Mouse (Mus musculus) hindbrain, embryonic 10.5 days (tissue): ENCODE data around the gene Rfpl4. TPM values are rescaled to one million over a fixed set of nuclear protein-coding genes. Genes with fewer than 3 reads are reported as not detected.

Source experiments
- DNase-seq: peaks from one replicate; pipeline ENCODE4 v3.0.0-alpha.2; 2017; ENCODE audit warnings: low spot score
- H3K27ac ChIP-seq: fragments of 300-500 bp; sonication (generic); 2 replicates; pipeline ENCODE4 v1.5.1; 2016; ENCODE audit warnings: mild to moderate bottlenecking, moderate library complexity
- H3K27me3 ChIP-seq: fragments of 300-500 bp; sonication (generic); 2 replicates; pipeline ENCODE4 v1.6.1; 2016; ENCODE audit warnings: mild to moderate bottlenecking; ENCODE audit not compliant: poor library complexity, insufficient read depth, severe bottlenecking
- H3K36me3 ChIP-seq: fragments of 300-500 bp; sonication (generic); 2 replicates; pipeline ENCODE4 v1.6.1; 2016; ENCODE audit warnings: mild to moderate bottlenecking, moderate library complexity
- H3K4me1 ChIP-seq: fragments of 300-500 bp; sonication (generic); replicated peaks from 2 replicates; pipeline ENCODE4 v1.6.1; 2016; ENCODE audit warnings: mild to moderate bottlenecking
- H3K4me3 ChIP-seq: fragments of 300-500 bp; sonication (generic); 2 replicates; pipeline ENCODE4 v1.5.1; 2016; ENCODE audit warnings: mild to moderate bottlenecking, moderate library complexity
- H3K9me3 ChIP-seq: fragments of 300-500 bp; sonication (generic); 2 replicates; pipeline ENCODE4 v1.6.1; 2016; ENCODE audit warnings: mild to moderate bottlenecking, moderate library complexity
- WGBS: fragments of 180-500 bp; shearing (Covaris S2); methylation state at CpG from one replicate; pipeline ENCODE4 v1.1.7; 2016; 5-methylcytosine and 5-hydroxymethylcytosine counted together
- polyA plus RNA-seq: library from polyadenylated mRNA; unstranded; fragments of >200 nt; fragmentation: Nextera tagmentation; extraction: Ambion mirVana; gene quantifications from 2 replicates; pipeline ENCODE4 v1.2.1, GENCODE M21; 2016

Rfpl4 gene
- polyA plus RNA-seq, 1 experiment from 2014 or later: not detected

- Histone ChIP-seq H3K27ac (no peak overlapping the region), H3K9me3 (no peaks in the 10 kb centered on the region), H3K36me3 (peaks cover 74% of the 10 kb centered on the region), H3K27me3 (no peaks in the 10 kb centered on the region), H3K4me3 (no peak overlapping the region), H3K4me1 (peaks cover 15% of the 10 kb centered on the region)
- 93% methylated on average over 2 of the region's 2 CpGs for WGBS
- no peak for DNase-seq
Observed at GRCm38 (mm10) chr7:5076931-5077330, 39.8 kb downstream of the Rfpl4 start.

GRCm38 (mm10) chr7:5074984-5075383, 41.8 kb downstream of the Rfpl4 start:
- DNase-seq: no peak
- H3K27me3 ChIP-seq: no peaks in the 10 kb centered on the region
- WGBS: 91% methylated on average over 5 of the region's 5 CpGs
- H3K27ac ChIP-seq: no peak overlapping the region
- H3K36me3 ChIP-seq: peaks cover 92% of the 10 kb centered on the region
- H3K4me3 ChIP-seq: no peak overlapping the region
- H3K9me3 ChIP-seq: no peaks in the 10 kb centered on the region
- H3K4me1 ChIP-seq: 0 out of 2 replicates have a peak, but pooled peaks cover 2% of the 10 kb centered on the region

GRCm38 (mm10) chr7:5073586-5073985, 43.2 kb downstream of the Rfpl4 start:
- DNase-seq: no peak
- Histone ChIP-seq H3K4me1 (no peaks in the 10 kb centered on the region), H3K36me3 (peaks cover 98% of the 10 kb centered on the region), H3K4me3 (no peak overlapping the region), H3K27ac (no peak overlapping the region), H3K9me3 (no peaks in the 10 kb centered on the region), H3K27me3 (no peaks in the 10 kb centered on the region)
- 87% methylated on average over 1 of the region's 1 CpGs for WGBS

DNA sequence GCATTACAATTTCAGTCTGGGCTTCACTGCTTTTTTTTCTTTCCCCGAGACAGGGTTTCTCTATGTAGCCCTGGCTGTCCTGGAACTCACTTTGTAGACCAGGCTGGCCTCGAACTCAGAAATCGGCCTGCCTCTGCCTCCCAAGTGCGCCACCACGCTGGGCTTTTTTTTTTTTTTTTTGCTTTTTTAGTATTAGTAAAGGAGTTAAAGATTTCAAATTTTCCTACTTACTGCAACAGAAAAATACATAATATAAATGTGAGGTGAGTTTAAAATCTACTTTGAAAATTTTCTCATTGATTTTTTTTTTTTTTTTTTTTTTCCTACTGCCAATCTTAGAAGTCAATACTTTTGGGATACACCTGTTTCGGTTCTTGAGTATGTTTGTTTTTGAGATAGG, 51.9 kb downstream of the Rfpl4 start:
- no peaks in the 10 kb centered on the region for H3K27me3 ChIP-seq
- peaks cover 56% of the 10 kb centered on the region for H3K36me3 ChIP-seq
- no peaks in the 10 kb centered on the region for H3K9me3 ChIP-seq
- no peak overlapping the region for H3K4me3 ChIP-seq
- 94% methylated on average over 6 of the region's 6 CpGs for WGBS
- no peak for DNase-seq
- no peak overlapping the region for H3K27ac ChIP-seq
- H3K4me1 ChIP-seq: peaks cover 36% of the 10 kb centered on the region

- Histone ChIP-seq H3K36me3 (peaks cover 32% of the 10 kb centered on the region), H3K27ac (peak overlapping the region; percentile 97), H3K27me3 (peaks cover 18% of the 10 kb centered on the region), H3K4me3 (peak overlapping the region; percentile 79), H3K9me3 (no peaks in the 10 kb centered on the region), H3K4me1 (peaks cover 43% of the 10 kb centered on the region)
- under 1% methylated on average over 51 of the region's 51 CpGs for WGBS
- DNase-seq: peak; percentile 83
Observed at GRCm38 (mm10) chr7:5062360-5063001, 54.3 kb downstream of the Rfpl4 start.

DNA sequence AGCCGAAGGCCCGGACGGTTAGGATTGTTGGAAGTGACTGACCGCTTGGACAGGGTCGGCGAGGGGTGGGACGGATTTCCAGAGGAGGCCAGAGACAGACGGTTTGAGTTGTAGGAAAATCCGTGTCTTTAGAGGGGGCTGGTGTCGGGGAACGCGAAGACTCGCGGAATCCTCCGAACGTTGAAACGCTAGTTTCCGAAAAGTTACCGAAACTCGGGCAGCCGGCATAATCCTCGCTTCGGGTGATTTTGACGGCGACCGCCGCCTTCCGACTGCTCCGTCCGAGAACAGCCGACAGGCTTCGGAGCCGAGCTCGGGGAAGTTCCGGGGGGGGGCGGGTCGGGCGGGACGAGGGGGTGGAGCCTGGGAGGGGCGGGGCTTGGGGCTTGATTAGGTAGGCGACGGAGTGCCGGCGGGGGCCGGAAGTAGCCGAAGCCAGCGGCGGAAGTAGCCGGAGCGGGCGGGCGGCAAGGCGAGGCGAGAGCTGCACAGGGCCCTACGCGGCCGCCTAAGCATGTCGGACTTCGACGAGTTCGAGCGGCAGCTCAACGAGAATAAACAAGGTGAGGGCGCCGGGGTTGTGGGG, 54.9 kb downstream of the Rfpl4 start, which contains the start of gene U2af2:
Gene U2af2, plus strand, starts transcription at position 370 of the 586 bp plus-strand sequence.
- H3K4me1 ChIP-seq: peaks cover 50% of the 10 kb centered on the region
- WGBS: under 1% methylated on average over 64 of the region's 65 CpGs

DNA sequence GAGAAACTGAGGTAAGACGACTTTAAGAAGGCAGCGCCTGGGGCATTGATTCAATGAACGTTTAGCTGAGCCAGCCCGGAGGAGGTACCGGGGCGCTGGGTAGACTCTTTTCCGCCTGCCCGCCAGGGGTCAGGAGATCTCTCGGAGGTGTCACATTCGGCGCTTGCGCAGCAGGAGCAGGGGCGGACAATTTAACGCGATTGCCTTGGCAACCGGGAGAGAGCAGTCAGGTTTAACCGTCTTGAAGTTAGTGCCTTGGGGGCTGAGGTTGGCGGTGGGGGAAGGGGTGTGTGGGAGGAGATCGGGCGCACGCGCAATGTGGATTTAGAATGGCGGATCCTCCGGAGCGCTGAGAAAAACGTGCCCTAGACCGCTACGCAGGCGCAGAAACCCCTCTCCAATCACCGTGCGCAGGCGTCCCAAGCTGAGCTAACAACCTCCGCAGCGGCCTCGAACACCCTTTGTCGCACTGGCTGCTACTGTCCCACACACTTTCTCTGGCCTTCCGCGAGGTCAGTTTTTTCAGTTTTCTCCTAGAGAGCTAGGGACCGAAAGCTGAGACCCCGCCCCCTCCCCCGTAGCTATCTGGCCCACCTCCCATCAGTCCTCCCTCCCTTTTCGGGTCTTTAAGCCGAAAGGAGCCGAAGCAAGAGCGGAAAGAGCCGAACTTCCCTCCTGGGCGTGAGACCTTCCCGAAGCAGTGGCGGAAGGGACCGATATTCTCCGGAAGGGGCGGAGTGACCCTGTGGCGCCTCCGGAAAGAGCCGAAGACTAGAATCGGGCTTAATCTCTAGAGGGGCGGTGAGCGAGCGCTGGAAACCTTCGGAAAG, 55.6 kb downstream of the Rfpl4 start:
- peak; percentile 99 for DNase-seq
- Histone ChIP-seq H3K36me3 (peaks cover 19% of the 10 kb centered on the region), H3K4me1 (peaks cover 54% of the 10 kb centered on the region), H3K27me3 (peaks cover 31% of the 10 kb centered on the region), H3K9me3 (no peaks in the 10 kb centered on the region), H3K4me3 (peak overlapping the region; percentile 79), H3K27ac (peak overlapping the region; percentile 97)
- WGBS: under 1% methylated on average over 60 of the region's 60 CpGs

More for the DNA sequence above, 54.9 kb downstream of the Rfpl4 start, which contains the start of gene U2af2:
- Histone ChIP-seq H3K27ac (peak within 1 kb of the TSS; percentile 97), H3K9me3 (no peaks in the 10 kb centered on the region), H3K36me3 (peaks cover 26% of the 10 kb centered on the region), H3K4me3 (peak within 1 kb of the TSS; percentile 79), H3K27me3 (peaks cover 24% of the 10 kb centered on the region)
- peak; percentile 96 for DNase-seq

GRCm38 (mm10) chr7:5060239-5060731, 56.5 kb downstream of the Rfpl4 start:
- peak; percentile 78 for DNase-seq
- H3K4me1 ChIP-seq: peaks cover 45% of the 10 kb centered on the region
- WGBS: 4% methylated on average over 27 of the region's 27 CpGs

More at GRCm38 (mm10) chr7:5060239-5060731, 56.5 kb downstream of the Rfpl4 start:
- Histone ChIP-seq H3K27me3 (peaks cover 40% of the 10 kb centered on the region), H3K4me3 (peak overlapping the region; percentile 79), H3K27ac (peak overlapping the region; percentile 97), H3K9me3 (no peaks in the 10 kb centered on the region), H3K36me3 (peaks cover 10% of the 10 kb centered on the region; the same call in 1 of the 2 replicates)

Other genes starting within 250 kb of the Rfpl4 start
- gene Isoc2b, start 246.7 kb downstream of the Rfpl4 start, polyA plus RNA-seq: 2.6 and 3.3 TPM in 2 replicates
- gene Isoc2a, start 239.8 kb downstream of the Rfpl4 start, polyA plus RNA-seq: 0.73 and 0.82 TPM in 2 replicates
- gene Gm36210, start 210.4 kb downstream of the Rfpl4 start, polyA plus RNA-seq: not detected in 2 replicates
- 5.3 and 6.5 TPM in 2 replicates for gene Zfp628, start 201.7 kb downstream of the Rfpl4 start, polyA plus RNA-seq
- 5.2 and 9.6 TPM in 2 replicates for gene Nat14, start 194.9 kb downstream of the Rfpl4 start, polyA plus RNA-seq
- 1.0 and 1.7 TPM in 2 replicates for gene Ssc5d, start 191.2 kb downstream of the Rfpl4 start, polyA plus RNA-seq
- not detected in 2 replicates for gene Sbk2, start 152.5 kb downstream of the Rfpl4 start, polyA plus RNA-seq
- 0.10 TPM in 1 of 2 replicates, not detected in the other for gene Sbk3, start 145.8 kb downstream of the Rfpl4 start, polyA plus RNA-seq
- 31.8 and 43.1 TPM in 2 replicates for gene Zfp579, start 120.8 kb downstream of the Rfpl4 start, polyA plus RNA-seq
- gene Zfp524, start 102.5 kb downstream of the Rfpl4 start, polyA plus RNA-seq: 9.7 and 9.9 TPM in 2 replicates
- 55.2 and 65.1 TPM in 2 replicates for gene Fiz1, start 102.3 kb downstream of the Rfpl4 start, polyA plus RNA-seq
- gene Gm44973, start 101.5 kb downstream of the Rfpl4 start, polyA plus RNA-seq: 0.46 TPM in 1 of 2 replicates, not detected in the other
- 6.5 and 9.0 TPM in 2 replicates for gene Zfp865, start 96.6 kb downstream of the Rfpl4 start, polyA plus RNA-seq
- 5.4 and 7.9 TPM in 2 replicates for gene Ccdc106, start 96.4 kb downstream of the Rfpl4 start, polyA plus RNA-seq
- 0.34 TPM in 1 of 2 replicates, not detected in the other for gene 4632433K11Rik, start 82.8 kb downstream of the Rfpl4 start, polyA plus RNA-seq
- gene Zfp784, start 78.5 kb downstream of the Rfpl4 start, polyA plus RNA-seq: 3.3 and 3.9 TPM in 2 replicates
- 37.7 and 53.4 TPM in 2 replicates for gene Zfp580, start 65.4 kb downstream of the Rfpl4 start, polyA plus RNA-seq
- 179 and 180 TPM in 2 replicates for gene U2af2, start 54.8 kb downstream of the Rfpl4 start, polyA plus RNA-seq
- 61.3 and 76.8 TPM in 2 replicates for gene Epn1, start 36.7 kb downstream of the Rfpl4 start, polyA plus RNA-seq
- 0.32 and 0.69 TPM in 2 replicates for gene Rasl2-9, start 9.0 kb upstream of the Rfpl4 start, polyA plus RNA-seq
- gene Vmn1r55, start 32.7 kb upstream of the Rfpl4 start, polyA plus RNA-seq: not detected in 2 replicates
- gene Vmn1r56, start 79.8 kb upstream of the Rfpl4 start, polyA plus RNA-seq: not detected in 2 replicates
- not detected in 2 replicates for gene Vmn1r57, start 101.5 kb upstream of the Rfpl4 start, polyA plus RNA-seq
- gene Gm5065, start 233.6 kb upstream of the Rfpl4 start, polyA plus RNA-seq: not detected in 2 replicates
- not detected in 2 replicates for gene Nlrp2, start 234.1 kb upstream of the Rfpl4 start, polyA plus RNA-seq